Mouse (Mus musculus) duodenum, adult 2 months (tissue): ENCODE measurements around the gene Adal. TPM values are rescaled to one million over a fixed set of nuclear protein-coding genes. Genes with fewer than 3 reads are reported as not detected.

Experiments
- polyA plus RNA-seq: library from polyadenylated mRNA; depleted of rRNA; stranded (reverse); fragments of >200 nt; gene quantifications from 2 replicates; pipeline ENCODE4 v1.2.3, GENCODE M21; 2012; ENCODE audit warnings: low replicate concordance; rRNA removed

The Adal gene
- 0.78 and 2.4 TPM in 2 replicates for polyA plus RNA-seq

DNA sequence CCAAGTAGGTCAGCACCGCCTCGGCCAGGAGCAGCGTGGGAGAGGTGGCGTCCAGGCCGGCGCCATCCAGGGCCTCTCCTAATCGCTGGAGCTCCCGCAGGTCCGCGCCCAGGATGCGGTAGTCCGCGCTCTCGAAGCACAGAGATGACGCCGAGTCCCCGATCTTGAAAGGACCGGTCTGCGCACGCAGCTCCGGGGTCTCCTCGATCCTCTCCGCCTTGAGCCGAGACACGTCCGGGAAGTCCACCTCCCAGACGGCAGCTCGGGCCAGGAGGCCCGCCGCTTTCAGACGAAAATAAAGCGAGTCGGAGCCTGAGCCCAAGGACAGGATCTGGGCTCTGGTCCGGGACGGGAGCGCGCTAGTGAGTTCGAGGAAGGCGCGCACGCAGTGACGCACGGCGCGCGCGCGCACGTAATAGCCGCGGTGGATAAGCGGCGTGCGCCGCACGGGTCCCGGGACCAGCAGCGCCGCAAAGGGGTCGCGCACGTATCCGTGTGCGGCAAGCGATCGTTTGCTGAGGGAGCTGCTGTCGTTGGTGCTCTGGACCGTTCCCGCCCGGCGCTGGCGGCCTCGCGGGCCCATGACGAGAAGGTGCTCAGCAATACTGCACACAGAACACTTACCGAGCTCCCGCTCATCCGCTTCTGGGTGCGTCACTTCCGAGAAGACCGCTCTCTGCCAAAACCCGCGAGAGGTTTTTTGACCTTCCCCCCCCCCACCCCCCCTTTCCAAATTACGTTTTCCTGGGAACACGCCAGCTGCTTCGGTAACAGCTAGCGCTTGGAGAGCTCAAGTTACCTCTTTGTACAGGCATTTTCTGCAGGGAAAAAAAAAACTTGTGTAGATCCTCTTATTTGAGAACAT lies at the start of gene Adal, which contains the start of gene Lcmt2:
Gene Adal (plus strand): TSS at position 411 of the 865 bp plus-strand sequence.
Gene Lcmt2 (minus strand): TSS at position 636 of the 865 bp plus-strand sequence.

DNA sequence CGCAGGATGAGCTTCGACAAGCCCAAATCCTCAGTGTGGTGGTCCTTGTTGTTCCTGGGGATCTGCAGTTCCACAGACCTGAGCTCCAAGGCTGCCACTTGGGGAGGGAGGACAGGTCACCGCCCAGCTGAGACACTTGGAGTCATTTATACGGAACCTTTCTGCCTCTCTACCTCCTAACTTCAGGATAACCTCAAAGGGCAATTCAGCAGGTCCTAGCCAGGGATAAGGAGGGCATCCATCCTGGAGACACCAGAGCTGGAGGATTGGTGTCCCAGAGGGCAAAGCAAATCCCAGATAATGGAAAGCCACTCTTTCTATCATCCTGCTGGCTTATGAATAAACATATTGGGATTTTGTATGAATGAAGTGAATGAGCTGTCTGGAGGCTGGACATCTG lies 30.5 kb upstream of the Adal start, which contains the start of gene Tgm7:
Gene Tgm7 (minus strand): TSS at position 101 of the 400 bp plus-strand sequence.

DNA sequence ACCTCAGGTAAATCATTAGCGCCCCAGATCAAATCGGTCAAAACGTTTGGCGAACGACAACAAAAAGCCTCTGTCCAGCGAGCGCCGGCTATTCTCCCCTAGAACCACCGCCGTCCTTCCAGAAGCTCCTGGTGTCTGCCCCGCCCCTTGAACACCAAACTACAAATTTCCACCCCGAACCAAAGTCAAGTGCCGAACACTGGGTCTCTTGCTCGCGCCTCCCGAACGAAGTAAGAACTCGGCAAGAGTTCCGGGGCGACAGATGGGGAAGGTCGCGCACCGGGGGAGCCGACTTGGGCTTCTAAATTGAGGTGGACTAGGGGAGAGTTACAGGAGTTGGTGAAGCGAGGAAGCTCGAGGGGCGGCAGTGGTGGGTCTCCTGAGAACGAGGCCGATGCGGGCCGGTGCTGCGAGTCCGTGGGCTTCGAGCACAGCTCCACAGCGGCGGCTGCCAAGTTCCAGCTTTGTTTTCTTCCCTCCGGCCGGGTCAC lies 30.3 kb downstream of the Adal start, which contains the start of gene Tubgcp4:
Gene Tubgcp4 (plus strand): TSS at position 174 of the 491 bp plus-strand sequence.

DNA sequence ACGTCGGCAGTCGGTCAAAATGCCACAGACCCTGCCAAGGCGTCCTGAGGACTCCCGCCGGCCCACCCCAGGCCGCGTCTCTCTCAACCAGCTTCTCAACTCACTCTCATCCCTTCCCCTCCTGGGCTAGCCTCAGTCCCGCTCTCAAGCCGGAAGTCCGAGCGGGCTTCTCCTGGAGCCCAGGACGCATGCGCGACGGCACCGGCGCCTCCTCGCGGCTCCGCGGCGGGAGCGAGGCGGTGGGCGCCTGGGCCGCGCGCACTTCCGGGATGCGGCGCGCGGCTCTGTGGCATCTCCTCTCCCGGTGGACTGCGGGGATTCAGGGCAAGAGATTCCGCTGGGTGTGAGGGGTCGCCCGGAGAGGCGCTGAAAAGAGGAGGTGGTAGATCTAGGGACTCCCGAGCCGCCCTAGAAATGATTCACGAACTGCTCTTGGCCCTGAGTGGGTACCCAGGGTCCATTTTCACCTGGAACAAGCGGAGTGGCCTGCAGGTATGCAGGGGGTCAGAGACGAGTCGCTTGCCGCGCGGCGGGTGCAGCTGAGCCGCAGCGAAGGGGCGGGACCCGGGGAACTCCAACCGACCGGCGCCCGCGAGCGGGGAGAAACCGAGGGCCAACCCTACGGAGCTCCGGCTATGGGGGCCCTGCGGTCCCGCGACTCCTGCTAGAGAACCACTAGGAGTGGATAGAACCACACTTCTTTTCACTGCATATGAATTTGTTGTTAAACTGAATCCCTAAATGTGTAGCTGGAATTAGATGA lies 30.9 kb downstream of the Adal start, which contains the start of gene Zscan29:
Gene Zscan29 (minus strand): TSS at position 146 of the 763 bp plus-strand sequence.

Other genes starting within 250 kb of the Adal start
- gene Ubr1, start 169.7 kb upstream of the Adal start, polyA plus RNA-seq = 4.0 and 7.2 TPM in 2 replicates
- 3.5 and 4.1 TPM in 2 replicates for gene Tmem62, start 163.4 kb upstream of the Adal start, polyA plus RNA-seq
- 6.6 and 7.3 TPM in 2 replicates for gene Ccndbp1, start 132.0 kb upstream of the Adal start, polyA plus RNA-seq
- gene Epb42, start 103.4 kb upstream of the Adal start, polyA plus RNA-seq = 0.22 and 0.28 TPM in 2 replicates
- 0.04 and 0.26 TPM in 2 replicates for gene Tgm5, start 54.6 kb upstream of the Adal start, polyA plus RNA-seq
- not detected in 2 replicates for gene Tgm7, start 30.6 kb upstream of the Adal start, polyA plus RNA-seq
- gene Lcmt2, start 225 bp downstream of the Adal start, polyA plus RNA-seq = 6.7 and 9.9 TPM in 2 replicates
- gene Tubgcp4, start 30.2 kb downstream of the Adal start, polyA plus RNA-seq = 8.6 and 20.6 TPM in 2 replicates
- 1.4 and 2.0 TPM in 2 replicates for gene Zscan29, start 30.7 kb downstream of the Adal start, polyA plus RNA-seq
- 2.9 and 10.6 TPM in 2 replicates for gene Trp53bp1, start 131.0 kb downstream of the Adal start, polyA plus RNA-seq
- gene Map1a, start 149.2 kb downstream of the Adal start, polyA plus RNA-seq = 1.3 and 2.9 TPM in 2 replicates
- 38.4 and 48.8 TPM in 2 replicates for gene Ppip5k1, start 215.0 kb downstream of the Adal start, polyA plus RNA-seq
- 2,331 and 3,610 TPM in 2 replicates for gene Ckmt1, start 217.3 kb downstream of the Adal start, polyA plus RNA-seq
- 0.19 and 1.1 TPM in 2 replicates for gene Strc, start 246.7 kb downstream of the Adal start, polyA plus RNA-seq